Mouse (Mus musculus): ENCODE results near the gene Txnrd3. TPM values are rescaled to one million over a fixed set of nuclear protein-coding genes. Genes with fewer than 3 reads are reported as not detected.

The Txnrd3 gene
- total RNA-seq, 2 experiments from 2014 or later: 17.6 to 18.1 TPM

GRCm38 (mm10) chr6:89651770-89652169 lies 8.0 kb downstream of the Txnrd3 start:
- DNase-seq (ENCODE audit: low spot score in 2 of 2): no peak

GRCm38 (mm10) chr6:89655011-89655410 lies 11.2 kb downstream of the Txnrd3 start:
- DNase-seq (ENCODE audit: low spot score in 2 of 2): no peak

- no peak for DNase-seq (ENCODE audit: low spot score in 2 of 2)
Observed at GRCm38 (mm10) chr6:89658342-89658741, 14.6 kb downstream of the Txnrd3 start.

GRCm38 (mm10) chr6:89658931-89659330 lies 15.1 kb downstream of the Txnrd3 start:
- no peak for DNase-seq (ENCODE audit: low spot score in 2 of 2)

GRCm38 (mm10) chr6:89659692-89660423 lies 16.1 kb downstream of the Txnrd3 start:
- DNase-seq (ENCODE audit: low spot score in 2 of 2): no peak

GRCm38 (mm10) chr6:89660490-89660889 lies 16.7 kb downstream of the Txnrd3 start:
- DNase-seq (ENCODE audit: low spot score in 2 of 2): no peak

- no peak for DNase-seq (ENCODE audit: low spot score in 2 of 2)
Observed at GRCm38 (mm10) chr6:89662521-89662920, 18.7 kb downstream of the Txnrd3 start.

- DNase-seq (ENCODE audit: low spot score in 2 of 2): no peak
Observed at GRCm38 (mm10) chr6:89665155-89665554, 21.4 kb downstream of the Txnrd3 start.

- DNase-seq (ENCODE audit: low spot score in 2 of 2): no peak
Observed at GRCm38 (mm10) chr6:89665667-89666066, 21.9 kb downstream of the Txnrd3 start.

- no peak for DNase-seq (ENCODE audit: low spot score in 2 of 2)
Observed at GRCm38 (mm10) chr6:89666976-89667375, 23.2 kb downstream of the Txnrd3 start.

- DNase-seq (ENCODE audit: low spot score in 2 of 2): no peak
Observed at GRCm38 (mm10) chr6:89669556-89669955, 25.8 kb downstream of the Txnrd3 start.

GRCm38 (mm10) chr6:89671431-89671830 lies 27.6 kb downstream of the Txnrd3 start:
- no peak for DNase-seq (ENCODE audit: low spot score in 2 of 2)

GRCm38 (mm10) chr6:89672641-89673040 lies 28.9 kb downstream of the Txnrd3 start:
- no peak for DNase-seq (ENCODE audit: low spot score in 2 of 2)

- DNase-seq (ENCODE audit: low spot score in 2 of 2): no peak
Observed at GRCm38 (mm10) chr6:89673135-89673780, 29.5 kb downstream of the Txnrd3 start.

GRCm38 (mm10) chr6:89678522-89678921 lies 34.7 kb downstream of the Txnrd3 start:
- DNase-seq (ENCODE audit: low spot score in 2 of 2): no peak

- no peak for DNase-seq (ENCODE audit: low spot score in 2 of 2)
Observed at GRCm38 (mm10) chr6:89679291-89679835, 35.6 kb downstream of the Txnrd3 start.

- DNase-seq (ENCODE audit: low spot score in 2 of 2): peak; percentile 55 to 59
Observed at GRCm38 (mm10) chr6:89680155-89680554, 36.4 kb downstream of the Txnrd3 start.

- no peak for DNase-seq (ENCODE audit: low spot score in 2 of 2)
Observed at GRCm38 (mm10) chr6:89684231-89684630, 40.4 kb downstream of the Txnrd3 start.

GRCm38 (mm10) chr6:89687100-89687499 lies 43.3 kb downstream of the Txnrd3 start:
- no peak for DNase-seq (ENCODE audit: low spot score in 2 of 2)

- DNase-seq (ENCODE audit: low spot score in 2 of 2): no peak
Observed at GRCm38 (mm10) chr6:89706624-89707023, 62.8 kb downstream of the Txnrd3 start.

- DNase-seq (ENCODE audit: low spot score in 2 of 2): no peak
Observed at GRCm38 (mm10) chr6:89707240-89707639, 63.5 kb downstream of the Txnrd3 start, which contains the start of gene Vmn1r40. TSS of gene Vmn1r40 (plus strand) at chr6:89707540.

- no peak for DNase-seq (ENCODE audit: low spot score in 2 of 2)
Observed at GRCm38 (mm10) chr6:89718051-89718450, 74.3 kb downstream of the Txnrd3 start.

All from adrenal gland, postnatal 4 days (tissue).